Mouse (Mus musculus) megakaryocyte, embryonic 14.5 days (primary cell): ENCODE measurements around the gene Wdr64. TPM values are rescaled to one million over a fixed set of nuclear protein-coding genes. Genes with fewer than 3 reads are reported as not detected.

Experiments
- H3K27me3 ChIP-seq: replicated peaks from 2 replicates; pipeline ENCODE3; 2012; ENCODE audit warnings: inconsistent platforms
- H3K36me3 ChIP-seq: replicated peaks from 2 replicates; pipeline ENCODE3; 2012; ENCODE audit warnings: low read length, inconsistent platforms, mixed read lengths
- H3K4me1 ChIP-seq: 2 replicates; pipeline ENCODE4 v1.6.1; 2012; ENCODE audit warnings: inconsistent platforms
- H3K4me3 ChIP-seq: replicated peaks from 2 replicates; pipeline ENCODE3; 2012; ENCODE audit warnings: moderate library complexity, mild to moderate bottlenecking, inconsistent platforms
- H3K9me3 ChIP-seq: 2 replicates; pipeline ENCODE4 v1.6.1; 2012; ENCODE audit warnings: inconsistent platforms
- FLI1 ChIP-seq: IDR thresholded peaks from 2 replicates; pipeline ENCODE4 v1.6.1; 2012; ENCODE audit warnings: low read length, inconsistent platforms, mixed read lengths
- GATA1 ChIP-seq: IDR thresholded peaks from 3 replicates; pipeline ENCODE4 v1.6.1; 2012; ENCODE audit warnings: mixed read lengths, low read length, inconsistent platforms, borderline replicate concordance
- polyA plus RNA-seq: library from polyadenylated mRNA; stranded (reverse); fragments of >175 nt; gene quantifications from 2 replicates; pipeline ENCODE4 v1.2.3, GENCODE M21; 2012; ENCODE audit warnings: low replicate concordance; ENCODE audit not compliant: insufficient read depth

Gene Wdr64
- polyA plus RNA-seq, 1 experiment: not detected

- Histone ChIP-seq H3K36me3 (peaks cover 11% of the 10 kb centered on the region), H3K4me1 (peaks cover 3% of the 10 kb centered on the region), H3K27me3 (no peaks in the 10 kb centered on the region), H3K4me3 (no peak overlapping the region), H3K9me3 (no peaks in the 10 kb centered on the region)
- TF ChIP-seq FLI1 (no peak), GATA1 (no peak)
Observed at GRCm38 (mm10) chr1:175680995-175681394, 17.4 kb upstream of the Wdr64 start.

- Histone ChIP-seq H3K9me3 (no peaks in the 10 kb centered on the region), H3K4me3 (peak overlapping the region; percentile 99), H3K27me3 (no peaks in the 10 kb centered on the region), H3K36me3 (peaks cover 18% of the 10 kb centered on the region), H3K4me1 (peaks cover 39% of the 10 kb centered on the region)
- TF ChIP-seq GATA1 (no peak), FLI1 (no peak)
Observed at GRCm38 (mm10) chr1:175691686-175692245, 6.6 kb upstream of the Wdr64 start.

DNA sequence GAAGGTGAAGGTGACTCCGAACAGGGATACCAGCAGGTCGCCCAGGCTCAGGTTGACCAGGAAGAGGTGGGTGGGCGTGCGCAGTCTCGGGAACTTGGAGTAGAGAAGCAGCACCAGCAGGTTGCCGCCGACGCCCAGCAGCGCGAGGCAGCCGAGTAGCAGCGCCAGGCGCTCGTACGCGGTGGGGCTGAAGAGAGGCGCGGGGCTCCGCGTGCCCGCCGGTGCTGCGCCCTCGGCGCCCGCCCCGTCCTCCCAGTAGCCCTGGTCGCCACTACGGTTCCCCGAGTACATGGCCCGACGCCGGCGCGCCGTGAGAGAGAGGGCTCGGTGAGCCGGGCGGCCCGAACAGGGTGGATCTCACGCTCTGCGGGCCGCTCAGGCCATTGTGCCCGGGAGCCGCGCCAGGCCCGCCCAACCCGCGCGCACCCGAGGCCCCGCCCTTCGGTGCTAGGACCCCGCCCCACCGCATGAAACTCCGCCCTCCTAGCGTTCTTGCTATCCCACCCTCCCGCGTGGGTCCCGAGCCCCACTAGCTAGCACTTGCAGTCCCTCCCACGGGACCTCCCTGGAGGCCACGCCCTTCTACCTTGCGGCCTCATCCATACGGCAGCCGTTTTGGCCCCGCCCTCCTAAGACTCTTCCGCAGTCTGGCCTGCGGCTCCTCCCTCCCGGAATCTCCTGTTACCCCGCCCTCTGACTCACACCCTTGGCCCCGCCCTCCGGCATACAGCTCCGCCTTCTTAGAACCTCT lies 6.0 kb upstream of the Wdr64 start, which contains the start of the genes Opn3 and Chml:
Gene Opn3, minus strand, starts transcription at position 531 of the 751 bp plus-strand sequence.
Gene Chml, minus strand, starts transcription at position 656 of the 751 bp plus-strand sequence.
- no peak for TF ChIP-seq FLI1
- TF ChIP-seq GATA1: no peak
- Histone ChIP-seq H3K4me3 (peak within 1 kb of the TSS; percentile 99), H3K9me3 (no peaks in the 10 kb centered on the region), H3K4me1 (peaks cover 39% of the 10 kb centered on the region), H3K27me3 (no peaks in the 10 kb centered on the region), H3K36me3 (peaks cover 12% of the 10 kb centered on the region)

- H3K4me1 ChIP-seq: peaks cover 39% of the 10 kb centered on the region
Observed at GRCm38 (mm10) chr1:175692997-175693361, 5.4 kb upstream of the Wdr64 start.

GRCm38 (mm10) chr1:175693429-175693960 lies 4.9 kb upstream of the Wdr64 start:
- Histone ChIP-seq H3K27me3 (peaks cover 1% of the 10 kb centered on the region), H3K4me3 (peak overlapping the region; percentile 99), H3K9me3 (no peaks in the 10 kb centered on the region), H3K36me3 (peaks cover 1% of the 10 kb centered on the region), H3K4me1 (peaks cover 39% of the 10 kb centered on the region)
- no peak for TF ChIP-seq FLI1
- TF ChIP-seq GATA1: no peak

More at GRCm38 (mm10) chr1:175692997-175693361, 5.4 kb upstream of the Wdr64 start:
- TF ChIP-seq GATA1 (no peak), FLI1 (no peak)
- Histone ChIP-seq H3K36me3 (peaks cover 6% of the 10 kb centered on the region), H3K9me3 (no peaks in the 10 kb centered on the region), H3K27me3 (peaks cover 1% of the 10 kb centered on the region), H3K4me3 (peak overlapping the region; percentile 99)

DNA sequence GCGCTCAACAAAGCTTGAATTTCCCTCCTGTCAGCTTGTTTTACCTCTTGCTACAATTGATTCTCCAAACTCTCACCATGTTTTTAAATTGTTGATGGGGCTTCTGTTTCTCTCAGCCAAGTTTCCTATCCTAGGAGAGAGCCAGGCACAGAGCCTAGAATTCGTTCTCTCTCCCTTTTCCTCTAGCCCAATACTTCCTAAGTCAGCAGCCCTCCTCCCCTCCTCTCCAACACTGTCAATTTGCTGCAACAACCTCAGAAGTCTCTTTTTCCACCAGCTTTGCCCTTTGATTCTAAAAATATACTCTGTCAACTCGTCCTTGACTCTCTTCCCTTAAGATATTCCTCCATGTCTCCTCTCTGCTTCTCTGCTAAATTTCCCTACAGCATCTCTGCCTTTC lies 982 bp downstream of the Wdr64 start:
- Histone ChIP-seq H3K4me3 (no peak overlapping the region), H3K27me3 (peaks cover 1% of the 10 kb centered on the region), H3K36me3 (no peaks in the 10 kb centered on the region), H3K9me3 (no peaks in the 10 kb centered on the region), H3K4me1 (peaks cover 7% of the 10 kb centered on the region; the same call in 1 of the 2 replicates)
- TF ChIP-seq FLI1 (no peak), GATA1 (no peak)

DNA sequence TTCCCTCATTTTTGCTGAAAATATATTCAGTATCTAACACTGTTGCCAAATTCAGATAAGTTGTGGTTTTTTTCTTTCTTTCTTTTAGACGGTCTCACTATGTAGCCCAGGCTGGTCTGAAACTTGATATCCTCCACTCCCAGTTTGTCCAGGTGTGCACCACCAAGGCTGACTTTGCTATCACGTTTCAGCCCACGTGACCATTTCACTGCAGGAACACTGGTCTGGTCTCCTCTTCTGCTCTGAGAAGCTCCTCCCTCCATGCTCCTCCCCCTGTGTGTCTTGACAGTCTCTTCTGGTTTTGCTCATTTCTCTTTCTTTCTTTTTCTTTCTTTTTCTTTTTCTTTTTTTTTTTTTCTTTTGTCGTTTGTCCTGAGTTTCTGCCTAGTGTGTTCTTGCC lies 1.4 kb downstream of the Wdr64 start:
- H3K4me3 ChIP-seq: peak overlapping the region; percentile 62
- H3K36me3 ChIP-seq: no peaks in the 10 kb centered on the region
- TF ChIP-seq FLI1 (no peak), GATA1 (no peak)
- no peaks in the 10 kb centered on the region for H3K9me3 ChIP-seq
- peaks cover 7% of the 10 kb centered on the region; the same call in 1 of the 2 replicates for H3K4me1 ChIP-seq
- peaks cover 1% of the 10 kb centered on the region for H3K27me3 ChIP-seq

DNA sequence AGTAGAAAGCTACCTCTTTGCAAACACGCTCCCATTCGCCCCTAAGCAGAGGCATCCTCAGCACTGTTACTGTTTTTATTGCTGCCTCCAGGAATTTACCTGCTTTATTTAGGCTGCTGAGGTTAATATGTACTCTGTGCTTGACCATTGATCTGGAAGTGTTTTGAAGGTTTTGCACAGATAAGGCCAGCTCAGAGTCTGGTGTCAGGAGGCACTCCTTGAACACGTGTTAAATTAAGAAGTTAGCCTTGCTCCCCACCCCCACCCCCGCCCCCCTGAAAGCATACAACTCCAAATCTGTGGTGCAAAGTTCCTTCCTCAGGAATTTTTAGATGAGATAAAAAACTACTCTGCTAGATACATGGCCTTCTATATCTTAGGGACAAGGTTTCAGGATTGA lies 2.8 kb downstream of the Wdr64 start:
- TF ChIP-seq FLI1 (no peak), GATA1 (no peak)
- Histone ChIP-seq H3K36me3 (no peaks in the 10 kb centered on the region), H3K27me3 (peaks cover 1% of the 10 kb centered on the region)

DNA sequence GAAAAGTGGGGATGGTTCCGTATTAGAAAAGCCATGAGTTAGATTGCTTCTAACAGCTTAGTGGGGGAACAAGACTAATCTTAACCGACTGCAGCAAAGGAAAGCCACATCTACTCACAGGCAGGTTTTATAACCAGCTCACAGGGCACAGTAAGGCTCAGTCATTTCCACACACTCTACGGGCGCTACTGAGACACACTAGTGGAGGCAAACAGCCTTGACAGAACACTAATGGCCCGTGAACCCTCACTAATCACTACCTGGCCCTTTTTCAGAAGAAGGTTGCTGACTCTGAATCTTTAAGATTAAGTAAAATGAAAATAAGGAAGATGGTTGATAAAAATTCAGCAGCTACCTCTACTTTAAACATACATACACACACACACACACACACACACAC lies 9.2 kb downstream of the Wdr64 start:
- Histone ChIP-seq H3K4me3 (no peak overlapping the region), H3K36me3 (no peaks in the 10 kb centered on the region), H3K27me3 (no peaks in the 10 kb centered on the region), H3K9me3 (peaks cover 5% of the 10 kb centered on the region), H3K4me1 (no peaks in the 10 kb centered on the region)
- TF ChIP-seq GATA1 (no peak), FLI1 (no peak)

More for the DNA sequence above, 2.8 kb downstream of the Wdr64 start:
- Histone ChIP-seq H3K4me3 (no peak overlapping the region), H3K9me3 (no peaks in the 10 kb centered on the region), H3K4me1 (peaks cover 5% of the 10 kb centered on the region; the same call in 1 of the 2 replicates)

- H3K4me1 ChIP-seq: no peaks in the 10 kb centered on the region
- peaks cover 5% of the 10 kb centered on the region for H3K9me3 ChIP-seq
- no peaks in the 10 kb centered on the region for H3K36me3 ChIP-seq
- TF ChIP-seq FLI1 (no peak), GATA1 (no peak)
- H3K4me3 ChIP-seq: no peak overlapping the region
- H3K27me3 ChIP-seq: no peaks in the 10 kb centered on the region
Observed at GRCm38 (mm10) chr1:175708013-175708412, 9.6 kb downstream of the Wdr64 start.
